Mouse (Mus musculus) thymus, adult 2 months (tissue): ENCODE data around the gene Pax7. TPM values are rescaled to one million over a fixed set of nuclear protein-coding genes. Genes with fewer than 3 reads are reported as not detected.

Experiments used
- DNase-seq: peaks from one replicate; pipeline ENCODE4 v3.0.0; 2021
- H3K27ac ChIP-seq: fragments of 200-500 bp; 2 replicates; pipeline ENCODE4 v1.5.1; 2012; ENCODE audit warnings: low read length, control low read depth; ENCODE audit not compliant: control insufficient read depth, insufficient read depth
- H3K27me3 ChIP-seq: fragments of 200-500 bp; 2 replicates; pipeline ENCODE4 v1.6.1; 2012; ENCODE audit warnings: mild to moderate bottlenecking, low read length, moderate library complexity, mixed read lengths; ENCODE audit not compliant: control insufficient read depth, insufficient read depth
- H3K36me3 ChIP-seq: fragments of 200-500 bp; 2 replicates; pipeline ENCODE4 v1.6.1; 2012; ENCODE audit warnings: mild to moderate bottlenecking, low read length, moderate library complexity; ENCODE audit not compliant: control insufficient read depth, insufficient read depth
- H3K4me1 ChIP-seq: fragments of 200-500 bp; replicated peaks from 2 replicates; pipeline ENCODE4 v1.6.1; 2012; ENCODE audit warnings: low read length; ENCODE audit not compliant: control insufficient read depth, insufficient read depth
- H3K4me3 ChIP-seq: fragments of 200-500 bp; 2 replicates; pipeline ENCODE4 v1.5.1; 2012; ENCODE audit warnings: mild to moderate bottlenecking, low read length, control low read depth, moderate library complexity; ENCODE audit not compliant: control insufficient read depth, insufficient read depth
- CTCF ChIP-seq: fragments of 200-500 bp; IDR thresholded peaks from 2 replicates; pipeline ENCODE4 v1.5.1; 2012; ENCODE audit warnings: mild to moderate bottlenecking, control low read depth, low read length, moderate library complexity, borderline replicate concordance; ENCODE audit not compliant: control insufficient read depth, poor library complexity, insufficient read depth; ENCODE audit errors: extremely low read depth
- POLR2A ChIP-seq: fragments of 200-500 bp; IDR thresholded peaks from 2 replicates; pipeline ENCODE4 v1.6.1; 2012; ENCODE audit warnings: mild to moderate bottlenecking, low read length, control low read depth, moderate library complexity; ENCODE audit not compliant: control insufficient read depth, poor library complexity, insufficient read depth; ENCODE audit errors: extremely low read depth
- WGBS: fragments of 180-500 bp; shearing (Covaris S2); methylation state at CpG from one replicate; pipeline ENCODE4 v1.1.7; 2018; 5-methylcytosine and 5-hydroxymethylcytosine counted together
- polyA plus RNA-seq: library from polyadenylated mRNA; depleted of rRNA; stranded (reverse); fragments of >200 nt; gene quantifications from 2 replicates; pipeline ENCODE4 v1.2.3, GENCODE M21; 2012

Pax7 gene
- polyA plus RNA-seq, 1 experiment = 1.1 TPM

GRCm38 (mm10) chr4:139832281-139833035, 870 bp downstream of the Pax7 start:
- H3K27ac ChIP-seq = no peak overlapping the region
- H3K27me3 ChIP-seq = peaks cover 41% of the 10 kb centered on the region
- TF ChIP-seq POLR2A (no peak), CTCF (no peak)
- H3K36me3 ChIP-seq = no peaks in the 10 kb centered on the region
- peaks cover 25% of the 10 kb centered on the region for H3K4me1 ChIP-seq
- 6% methylated on average over 55 of the region's 55 CpGs for WGBS
- no peak overlapping the region for H3K4me3 ChIP-seq
- DNase-seq = no peak

- Histone ChIP-seq H3K4me1 (peaks cover 25% of the 10 kb centered on the region), H3K36me3 (no peaks in the 10 kb centered on the region), H3K27me3 (peaks cover 43% of the 10 kb centered on the region), H3K27ac (no peak overlapping the region), H3K4me3 (no peak overlapping the region)
- no peak for DNase-seq
- TF ChIP-seq CTCF = no peak
- TF ChIP-seq POLR2A = no peak
- WGBS = 5% methylated on average over 57 of the region's 57 CpGs
Observed at GRCm38 (mm10) chr4:139831501-139832230, 1.7 kb downstream of the Pax7 start.

- Histone ChIP-seq H3K4me3 (no peak overlapping the region), H3K27ac (no peak overlapping the region), H3K4me1 (peaks cover 25% of the 10 kb centered on the region), H3K36me3 (no peaks in the 10 kb centered on the region), H3K27me3 (peaks cover 49% of the 10 kb centered on the region)
- WGBS = 10% methylated on average over 24 of the region's 24 CpGs
- TF ChIP-seq CTCF (no peak), POLR2A (no peak)
- DNase-seq = no peak
Observed at GRCm38 (mm10) chr4:139830581-139831387, 2.5 kb downstream of the Pax7 start.

GRCm38 (mm10) chr4:139830053-139830452, 3.3 kb downstream of the Pax7 start:
- DNase-seq = no peak
- TF ChIP-seq CTCF (no peak), POLR2A (no peak)
- 13% methylated on average over 14 of the region's 14 CpGs for WGBS
- Histone ChIP-seq H3K27me3 (peaks cover 53% of the 10 kb centered on the region), H3K4me3 (no peak overlapping the region), H3K27ac (no peak overlapping the region), H3K36me3 (no peaks in the 10 kb centered on the region), H3K4me1 (peaks cover 25% of the 10 kb centered on the region)

- H3K27me3 ChIP-seq = peaks cover 63% of the 10 kb centered on the region
- peaks cover 29% of the 10 kb centered on the region for H3K4me1 ChIP-seq
- peak; percentile 63 for DNase-seq
- H3K36me3 ChIP-seq = no peaks in the 10 kb centered on the region
- 5% methylated on average over 16 of the region's 16 CpGs for WGBS
- TF ChIP-seq CTCF (no peak), POLR2A (no peak)
- H3K4me3 ChIP-seq = peak overlapping the region; percentile 17; the same call in 1 of the 2 replicates
- no peak overlapping the region for H3K27ac ChIP-seq
Observed at GRCm38 (mm10) chr4:139828871-139829590, 4.3 kb downstream of the Pax7 start.

- Histone ChIP-seq H3K4me1 (peaks cover 32% of the 10 kb centered on the region), H3K27ac (no peak overlapping the region), H3K27me3 (peaks cover 65% of the 10 kb centered on the region), H3K36me3 (no peaks in the 10 kb centered on the region), H3K4me3 (peak overlapping the region; percentile 17)
- no peak for DNase-seq
- WGBS = 5% methylated on average over 37 of the region's 37 CpGs
- TF ChIP-seq CTCF = no peak
- no peak for TF ChIP-seq POLR2A
Observed at GRCm38 (mm10) chr4:139828283-139828678, 5.0 kb downstream of the Pax7 start.
